Comparison of ENCODE assay signal across 9 mouse cellular contexts in genomic region chr5:125074571-125075171, GRCm38 (mm10).
DNase-seq lines count a peak whose midpoint lies in the region; ATAC-seq and TF ChIP-seq lines count a peak whose summit lies in the region.
"Had no signal": no experiment of that assay in that cellular context is flagged by ENCODE, and none has a peak within 500 bp of the region (broad histone marks: within the 10 kb centered on the region; RNA-seq: fewer than 3 reads in every experiment).

No protein-coding gene starts in this region.

- no peak overlapping the region for H3K9ac ChIP-seq in heart, adult 2 months (ENCODE audit: low read depth, low read length)
- H3K9ac ChIP-seq in heart, embryonic 12.5 days: no peak overlapping the region
- H3K9ac ChIP-seq: midbrain, embryonic 13.5 days had no signal

- H3K36me3 ChIP-seq in heart, adult 2 months (ENCODE audit: control insufficient read depth, insufficient read depth, low read length): no peaks in the 10 kb centered on the region; the same call in 1 of the 2 replicates
- peaks cover 50% of the 10 kb centered on the region for H3K36me3 ChIP-seq in heart, embryonic 12.5 days

- peak; percentile 59 to 64 for DNase-seq in heart, adult 2 months
- DNase-seq in 416B (ENCODE audit: low read depth): peak; percentile 89
- peak; percentile 63 for DNase-seq in adrenal gland, postnatal 14 days
- DNase-seq in kidney, postnatal 25 days: peak; percentile 54 to 84
- DNase-seq in embryo, embryonic 11 days: no peak
- DNase-seq in urinary bladder, postnatal 36 days (ENCODE audit: low spot score in 2 of 2): no peak
- no peak for DNase-seq in cerebellum, postnatal 36 days

- no peak for TF ChIP-seq POLR2A in heart, adult 2 months (IDR thresholded peaks at IDR 0.05; ENCODE audit: insufficient read depth, low read depth, low read length)

- no peaks in the 10 kb centered on the region for H3K9me3 ChIP-seq in heart, embryonic 12.5 days (replicated peaks)
- H3K9me3 ChIP-seq: midbrain, embryonic 13.5 days had no signal

- H3K27ac ChIP-seq in heart, adult 2 months: peak overlapping the region; percentile 12
- H3K27ac ChIP-seq in heart, embryonic 12.5 days (ENCODE audit: poor library complexity, severe bottlenecking): no peak overlapping the region
- H3K27ac ChIP-seq: midbrain, embryonic 13.5 days had no signal

- TF ChIP-seq EP300 in heart, adult 2 months (IDR thresholded peaks at IDR 0.05; ENCODE audit: insufficient read depth, low read depth, low read length): no peak

- no peak overlapping the region for H3K4me3 ChIP-seq in heart, adult 2 months
- no peak overlapping the region for H3K4me3 ChIP-seq in heart, embryonic 12.5 days
- H3K4me3 ChIP-seq: midbrain, embryonic 13.5 days had no signal

- ATAC-seq in heart, embryonic 12.5 days (ENCODE audit: insufficient number of reproducible peaks, low FRiP score): no peak
- ATAC-seq: midbrain, embryonic 13.5 days had no signal

- no peak overlapping the region for H3K4me2 ChIP-seq in heart, embryonic 12.5 days
- H3K4me2 ChIP-seq: midbrain, embryonic 13.5 days had no signal

- H3K4me1 ChIP-seq in heart, adult 2 months (ENCODE audit: control insufficient read depth, insufficient read depth, low read length): peaks cover 31% of the 10 kb centered on the region
- H3K4me1 ChIP-seq in heart, embryonic 12.5 days (replicated peaks): peaks cover 74% of the 10 kb centered on the region

- TF ChIP-seq CTCF in heart, adult 2 months (IDR thresholded peaks at IDR 0.05): no peak

- H3K79me2 ChIP-seq in heart, adult 2 months (replicated peaks; ENCODE audit: control insufficient read depth, insufficient read depth, low read length): no peaks in the 10 kb centered on the region

- H3K27me3 ChIP-seq in heart, adult 2 months (ENCODE audit: control insufficient read depth, insufficient read depth, low read length): no peaks in the 10 kb centered on the region
- no peaks in the 10 kb centered on the region for H3K27me3 ChIP-seq in heart, embryonic 12.5 days (replicated peaks)
- H3K27me3 ChIP-seq: midbrain, embryonic 13.5 days had no signal

- intact Hi-C loops in heart, adult 2 months (cut with DNase I): loop anchor here (5.0 kb wide), 1 partner anchor 33 kb away; no protein-coding TSS in a partner anchor

- 35% methylated on average over 10 of the region's 10 CpGs for WGBS in heart, adult 2 months
- WGBS in heart, embryonic 12.5 days: 69% methylated on average over 10 of the region's 10 CpGs

Comparison
In these comparisons a context has a peak if more than half of its experiments do, and no peak if none do; other contexts are left out.
1. DNase-seq: peak in heart, adult 2 months (2 of 2), 416B (single experiment), adrenal gland, postnatal 14 days (single experiment) and kidney, postnatal 25 days (2 of 2); none in embryo, embryonic 11 days (single experiment), urinary bladder, postnatal 36 days (0 of 2) and cerebellum, postnatal 36 days (0 of 2).